Mouse (Mus musculus): Measurements from ENCODE around the gene Lyrm4.

GRCm38 (mm10) chr13:36163898-36164297, 46.6 kb upstream of the Lyrm4 start:
- TF ChIP-seq CTCF (IDR thresholded peaks at IDR 0.05; ENCODE audit: extremely low read depth, insufficient read length, insufficient replicate concordance, low read depth, low read length) (no peak), POLR2A (IDR thresholded peaks at IDR 0.05; ENCODE audit: low read depth, low read length) (no peak)
